ENCODE assay signal across 12 mouse cellular contexts in the genomic region with DNA sequence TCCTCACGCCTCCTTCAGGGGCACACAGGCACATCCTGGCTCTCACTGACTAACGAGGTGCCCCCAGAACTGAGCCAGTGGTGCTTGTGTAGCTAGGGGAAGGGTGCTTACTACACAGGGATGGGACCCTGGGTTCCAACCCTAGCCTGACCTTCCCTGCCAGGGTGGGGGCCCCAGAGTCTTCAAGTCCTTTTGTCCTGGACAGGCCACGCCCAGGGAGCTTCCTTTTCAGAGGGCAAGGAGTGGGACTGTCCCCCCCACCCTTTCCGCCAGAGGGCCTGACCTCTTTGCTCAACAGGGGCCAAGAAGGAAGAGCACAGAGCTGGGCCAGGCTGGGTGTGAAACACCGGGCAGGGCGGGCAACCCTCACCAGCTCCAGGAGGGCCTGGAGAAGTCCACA. TPM values are rescaled to one million over a fixed set of nuclear protein-coding genes. Genes with fewer than 3 reads are reported as not detected.
DNase-seq lines count a peak whose midpoint lies in the region; ATAC-seq and TF ChIP-seq lines count a peak whose summit lies in the region.
"Had no signal": no experiment of that assay in that cellular context is flagged by ENCODE, and none has a peak within 500 bp of the region (broad histone marks: within the 10 kb centered on the region; RNA-seq: fewer than 3 reads in every experiment).

No protein-coding gene starts in this region.

- H3K4me1 ChIP-seq in forebrain, embryonic 10.5 days: peaks cover 32% of the 10 kb centered on the region
- peaks cover 25% of the 10 kb centered on the region for H3K4me1 ChIP-seq in forebrain, embryonic 15.5 days
- peaks cover 26% of the 10 kb centered on the region for H3K4me1 ChIP-seq in ES-Bruce4 (ENCODE audit: control insufficient read depth, insufficient read depth, low read length)
- H3K4me1 ChIP-seq in lung, adult 2 months (ENCODE audit: control insufficient read depth, insufficient read depth, low read length): peaks cover 24% of the 10 kb centered on the region

- H3K36me3 ChIP-seq in forebrain, embryonic 10.5 days (replicated peaks): no peaks in the 10 kb centered on the region
- no peaks in the 10 kb centered on the region for H3K36me3 ChIP-seq in forebrain, embryonic 15.5 days
- no peaks in the 10 kb centered on the region for H3K36me3 ChIP-seq in ES-Bruce4 (ENCODE audit: control insufficient read depth, insufficient read depth, low read length, poor library complexity, severe bottlenecking)
- H3K36me3 ChIP-seq: hindbrain, embryonic 15.5 days; limb, embryonic 15.5 days had no signal

- no peak for TF ChIP-seq POLR2A in ES-Bruce4 (IDR thresholded peaks at IDR 0.05; ENCODE audit: insufficient read depth, low read length)
- TF ChIP-seq POLR2A in lung, adult 2 months (IDR thresholded peaks at IDR 0.05; ENCODE audit: borderline replicate concordance, extremely low read depth, low read depth, low read length): no peak

- DNase-seq in forebrain, embryonic 10.5 days (ENCODE audit: extremely low spot score, low spot score): no peak
- DNase-seq in heart, postnatal 14 days: peak; percentile 56 to 57
- DNase-seq in lung, adult 2 months: peak; percentile 17
- DNase-seq in T-cell, adult 2 months (ENCODE audit: low spot score): no peak
- DNase-seq in right cerebral cortex, postnatal 14 days: no peak
- DNase-seq: cerebellum, adult 9-11 months had no signal

- H3K4me2 ChIP-seq in forebrain, embryonic 15.5 days (replicated peaks): no peak overlapping the region
- H3K4me2 ChIP-seq: hindbrain, embryonic 15.5 days; limb, embryonic 15.5 days had no signal

- WGBS in forebrain, embryonic 10.5 days: 67% methylated on average over 6 of the region's 6 CpGs
- 64% methylated on average over 6 of the region's 6 CpGs for WGBS in forebrain, embryonic 15.5 days
- 44% methylated on average over 6 of the region's 6 CpGs for WGBS in lung, adult 2 months

- no peak overlapping the region for H3K4me3 ChIP-seq in forebrain, embryonic 10.5 days
- no peak overlapping the region for H3K4me3 ChIP-seq in forebrain, embryonic 15.5 days
- no peak overlapping the region for H3K4me3 ChIP-seq in ES-Bruce4 (ENCODE audit: low read depth, low read length)
- H3K4me3 ChIP-seq in lung, adult 2 months (replicated peaks; ENCODE audit: extremely low read depth, low read depth, low read length): no peak overlapping the region
- H3K4me3 ChIP-seq: hindbrain, embryonic 15.5 days; limb, embryonic 15.5 days; myocyte had no signal

- no peak for TF ChIP-seq CTCF in ES-Bruce4 (IDR thresholded peaks at IDR 0.05; ENCODE audit: low read depth, low read length)
- TF ChIP-seq CTCF in lung, adult 2 months (IDR thresholded peaks at IDR 0.05; ENCODE audit: insufficient read depth, low read length): no peak

- no peaks in the 10 kb centered on the region for H3K27me3 ChIP-seq in forebrain, embryonic 10.5 days (ENCODE audit: poor library complexity, severe bottlenecking)
- no peaks in the 10 kb centered on the region for H3K27me3 ChIP-seq in forebrain, embryonic 15.5 days
- no peaks in the 10 kb centered on the region for H3K27me3 ChIP-seq in ES-Bruce4 (ENCODE audit: control insufficient read depth, insufficient read depth, low read length, poor library complexity, severe bottlenecking)
- H3K27me3 ChIP-seq: hindbrain, embryonic 15.5 days; limb, embryonic 15.5 days had no signal

- H3K27ac ChIP-seq in forebrain, embryonic 10.5 days: peak overlapping the region; percentile 54
- no peak overlapping the region for H3K27ac ChIP-seq in forebrain, embryonic 15.5 days (replicated peaks)
- no peak overlapping the region for H3K27ac ChIP-seq in ES-Bruce4 (ENCODE audit: insufficient read depth, low read length)
- H3K27ac ChIP-seq: hindbrain, embryonic 15.5 days; limb, embryonic 15.5 days had no signal

- no peak for ATAC-seq in forebrain, embryonic 15.5 days (replicated peaks)
- ATAC-seq in megakaryocyte-erythroid progenitor cell, adult 5-6 weeks (replicated peaks; ENCODE audit: low FRiP score, low TSS enrichment, poor library complexity, severe bottlenecking): no peak

- no peaks in the 10 kb centered on the region for H3K9me3 ChIP-seq in forebrain, embryonic 10.5 days
- H3K9me3 ChIP-seq in forebrain, embryonic 15.5 days: no peaks in the 10 kb centered on the region
- no peaks in the 10 kb centered on the region for H3K9me3 ChIP-seq in ES-Bruce4 (replicated peaks; ENCODE audit: control insufficient read depth, insufficient read depth, low read length, poor library complexity, severe bottlenecking)
- H3K9me3 ChIP-seq: hindbrain, embryonic 15.5 days; limb, embryonic 15.5 days had no signal

- peak; percentile 84 for TF ChIP-seq EP300 in ES-Bruce4 (IDR thresholded peaks at IDR 0.05; ENCODE audit: insufficient read depth, low read depth, low read length)

- intact Hi-C loops in heart, postnatal 14 days (cut with DNase I): no loop called here

- no peak overlapping the region for H3K9ac ChIP-seq in forebrain, embryonic 15.5 days (replicated peaks)
- H3K9ac ChIP-seq in ES-Bruce4 (ENCODE audit: low read depth, poor library complexity, severe bottlenecking): no peak overlapping the region
- H3K9ac ChIP-seq: hindbrain, embryonic 15.5 days; limb, embryonic 15.5 days had no signal

RNA-seq across cellular contexts. Expression of gene Znfx1, which starts 58.4 kb away (rescaled TPM):
- 5.2 and 5.3 TPM in 2 replicates for polyA plus RNA-seq in forebrain, embryonic 10.5 days (2016; fragmentation: Nextera tagmentation; extraction: Ambion mirVana)
- 7.2 and 7.3 TPM in 2 replicates for polyA plus RNA-seq in forebrain, embryonic 15.5 days (2015; fragmentation: Nextera tagmentation; extraction: Ambion mirVana)
- 11.4 and 12.1 TPM in 2 replicates for polyA plus RNA-seq in ES-Bruce4 (2011; ENCODE audit: insufficient read depth, insufficient read length, low read depth, missing spikeins)
- total RNA-seq in heart, postnatal 14 days (2021): 10 to 100 TPM; 32.1 to 36.1 TPM
- 39.4 and 46.6 TPM in 2 replicates for polyA plus RNA-seq in lung, adult 2 months (2012; rRNA removed)
- 21.1 and 35.0 TPM in 2 replicates for total RNA-seq in megakaryocyte-erythroid progenitor cell, adult 5-6 weeks (2014; fragmentation: Nextera tagmentation)
- total RNA-seq in megakaryocyte-erythroid progenitor cell, adult 5-6 weeks (2017): 14.2 and 23.7 TPM in 2 replicates

Comparison
In these comparisons a context has a peak if more than half of its experiments do, and no peak if none do; other contexts are left out.
1. DNase-seq: peak in heart, postnatal 14 days (2 of 2) and lung, adult 2 months (single experiment); none in forebrain, embryonic 10.5 days (single experiment), T-cell, adult 2 months (single experiment) and right cerebral cortex, postnatal 14 days (single experiment).